Mouse (Mus musculus) v-Abl transformed pro-B cells (cell line): Measurements from ENCODE around the gene Ncf1.

Experiments
- in situ Hi-C, 2 experiments: fragments of 400-800 bp; cut with MboI; formaldehyde crosslinking; loops; one replicate each; pipeline ENCODE4 v1.15.1; 2025; ENCODE audit not compliant: unreplicated experiment in 2 of 2

Gene Ncf1

GRCm38 (mm10) chr5:134229391-134229790 lies at the start of gene Ncf1:
Gene Ncf1 (minus strand): TSS chr5:134229625.
- in situ Hi-C loops: loop anchor here (5.0 to 10.0 kb wide), 3 partner anchors 42 to 115 kb away; no protein-coding TSS in a partner anchor

GRCm38 (mm10) chr5:134277109-134277508 lies 47.7 kb upstream of the Ncf1 start:
- in situ Hi-C loops: no loop called here

GRCm38 (mm10) chr5:134275556-134275955 lies 46.1 kb upstream of the Ncf1 start:
- in situ Hi-C loops: no loop called here

GRCm38 (mm10) chr5:134275021-134275420 lies 45.6 kb upstream of the Ncf1 start:
- in situ Hi-C loops: no loop called here

GRCm38 (mm10) chr5:134273761-134274160 lies 44.3 kb upstream of the Ncf1 start:
- in situ Hi-C loops: no loop called here

- in situ Hi-C loops: no loop called here
Measured at GRCm38 (mm10) chr5:134272761-134273160, 43.3 kb upstream of the Ncf1 start.

- in situ Hi-C loops: no loop called here
Measured at GRCm38 (mm10) chr5:134271421-134271820, 42.0 kb upstream of the Ncf1 start.

- in situ Hi-C loops: no loop called here
Measured at GRCm38 (mm10) chr5:134270566-134270965, 41.1 kb upstream of the Ncf1 start.

- in situ Hi-C loops: loop anchor here in 1 of 2 experiments (5.0 kb wide), 1 partner anchor 73 kb away; no protein-coding TSS in a partner anchor
Measured at GRCm38 (mm10) chr5:134269751-134270150, 40.3 kb upstream of the Ncf1 start.

- in situ Hi-C loops: loop anchor here in 1 of 2 experiments (5.0 kb wide), 1 partner anchor 74 kb away; no protein-coding TSS in a partner anchor
Measured at GRCm38 (mm10) chr5:134268751-134269150, 39.3 kb upstream of the Ncf1 start.

- in situ Hi-C loops: loop anchor here in 1 of 2 experiments (5.0 kb wide), 1 partner anchor 76 kb away; no protein-coding TSS in a partner anchor
Measured at GRCm38 (mm10) chr5:134266404-134266803, 37.0 kb upstream of the Ncf1 start.

GRCm38 (mm10) chr5:134265890-134266289 lies 36.5 kb upstream of the Ncf1 start:
- in situ Hi-C loops: loop anchor here in 1 of 2 experiments (5.0 kb wide), 1 partner anchor 76 kb away; no protein-coding TSS in a partner anchor

- in situ Hi-C loops: no loop called here
Measured at GRCm38 (mm10) chr5:134260001-134260636, 30.7 kb upstream of the Ncf1 start.

- in situ Hi-C loops: loop anchor here in 1 of 2 experiments (5.0 kb wide), 1 partner anchor 62 kb away; no protein-coding TSS in a partner anchor
Measured at GRCm38 (mm10) chr5:134258934-134259333, 29.5 kb upstream of the Ncf1 start.

- in situ Hi-C loops: loop anchor here in 1 of 2 experiments (5.0 kb wide), 1 partner anchor 61 kb away; no protein-coding TSS in a partner anchor
Measured at GRCm38 (mm10) chr5:134258395-134258794, 29.0 kb upstream of the Ncf1 start.

GRCm38 (mm10) chr5:134257349-134258031 lies 28.1 kb upstream of the Ncf1 start:
- in situ Hi-C loops: loop anchor here in 1 of 2 experiments (5.0 kb wide), 1 partner anchor 60 kb away; no protein-coding TSS in a partner anchor

GRCm38 (mm10) chr5:134255294-134255693 lies 25.9 kb upstream of the Ncf1 start:
- in situ Hi-C loops: loop anchor here in 1 of 2 experiments (5.0 kb wide), 1 partner anchor 58 kb away; no protein-coding TSS in a partner anchor

GRCm38 (mm10) chr5:134253806-134254205 lies 24.4 kb upstream of the Ncf1 start:
- in situ Hi-C loops: no loop called here

GRCm38 (mm10) chr5:134251083-134251482 lies 21.7 kb upstream of the Ncf1 start:
- in situ Hi-C loops: no loop called here

- in situ Hi-C loops: no loop called here
Measured at GRCm38 (mm10) chr5:134250601-134251000, 21.2 kb upstream of the Ncf1 start.

GRCm38 (mm10) chr5:134249245-134249649 lies 19.8 kb upstream of the Ncf1 start:
- in situ Hi-C loops: no loop called here
